Mouse (Mus musculus): Measurements from ENCODE around the gene Syde2.

GRCm38 (mm10) chr3:146028406-146028805 lies 40.7 kb downstream of the Syde2 start:
- no peak for TF ChIP-seq POLR2A (IDR thresholded peaks at IDR 0.05; ENCODE audit: insufficient read depth, low read depth, low read length)
- no peak for TF ChIP-seq CTCF (IDR thresholded peaks at IDR 0.05)
- no peak for TF ChIP-seq EP300 (IDR thresholded peaks at IDR 0.05; ENCODE audit: insufficient read depth, low read depth, low read length)
